Mouse (Mus musculus) retina, postnatal 7 days (tissue): ENCODE results near the gene Hoxc9.

Experiments used
- DNase-seq: peaks from one replicate; pipeline ENCODE4 v3.0.0-alpha.2; 2012; ENCODE audit warnings: low read depth, low spot score

The Hoxc9 gene

GRCm38 (mm10) chr15:102955833-102956640, 20.2 kb upstream of the Hoxc9 start:
- no peak for DNase-seq

- no peak for DNase-seq
Observed at GRCm38 (mm10) chr15:102956906-102957305, 19.3 kb upstream of the Hoxc9 start.

- DNase-seq = no peak
Observed at GRCm38 (mm10) chr15:102959663-102960191, 16.5 kb upstream of the Hoxc9 start.

GRCm38 (mm10) chr15:102961728-102962127, 14.5 kb upstream of the Hoxc9 start:
- no peak for DNase-seq

GRCm38 (mm10) chr15:102962492-102962891, 13.7 kb upstream of the Hoxc9 start:
- DNase-seq = no peak

- DNase-seq = no peak
Observed at GRCm38 (mm10) chr15:102963259-102963658, 13.0 kb upstream of the Hoxc9 start.

- DNase-seq = no peak
Observed at GRCm38 (mm10) chr15:102963671-102964640, 12.3 kb upstream of the Hoxc9 start.

GRCm38 (mm10) chr15:102965003-102965891, 11.0 kb upstream of the Hoxc9 start:
- DNase-seq = no peak

- DNase-seq = peak; percentile 59
Observed at GRCm38 (mm10) chr15:102965892-102966775, 10.1 kb upstream of the Hoxc9 start.

GRCm38 (mm10) chr15:102966776-102967311, 9.4 kb upstream of the Hoxc9 start, which contains the start of gene Hoxc10:
Gene Hoxc10 (plus strand): TSS chr15:102966796.
- DNase-seq = no peak

GRCm38 (mm10) chr15:102967312-102967510, 9.0 kb upstream of the Hoxc9 start, which contains the start of gene Hoxc5:
Gene Hoxc5 (plus strand): TSS chr15:102967443.
- no peak for DNase-seq

- DNase-seq = no peak
Observed at GRCm38 (mm10) chr15:102967511-102968397, 8.5 kb upstream of the Hoxc9 start.

- no peak for DNase-seq
Observed at GRCm38 (mm10) chr15:102969296-102969695, 6.9 kb upstream of the Hoxc9 start.

- no peak for DNase-seq
Observed at GRCm38 (mm10) chr15:102970740-102971139, 5.5 kb upstream of the Hoxc9 start.

- DNase-seq = no peak
Observed at GRCm38 (mm10) chr15:102972254-102972653, 4.0 kb upstream of the Hoxc9 start.

- no peak for DNase-seq
Observed at GRCm38 (mm10) chr15:102972753-102973152, 3.5 kb upstream of the Hoxc9 start.

GRCm38 (mm10) chr15:102975034-102975433, 1.2 kb upstream of the Hoxc9 start:
- DNase-seq = no peak

- DNase-seq = no peak
Observed at GRCm38 (mm10) chr15:102975688-102976111, 539 bp upstream of the Hoxc9 start.
